Mouse (Mus musculus): ENCODE measurements around the gene Heatr6.

The Heatr6 gene

GRCm38 (mm10) chr11:83802166-83802565 lies 48.7 kb downstream of the Heatr6 start:
- DNase-seq (ENCODE audit: low spot score): no peak

- DNase-seq (ENCODE audit: low spot score): no peak
Measured at GRCm38 (mm10) chr11:83802581-83802980, 49.1 kb downstream of the Heatr6 start.

GRCm38 (mm10) chr11:83810441-83810840 lies 56.9 kb downstream of the Heatr6 start:
- no peak for DNase-seq (ENCODE audit: low spot score)

GRCm38 (mm10) chr11:83815191-83815590 lies 61.7 kb downstream of the Heatr6 start:
- DNase-seq (ENCODE audit: low spot score): no peak

GRCm38 (mm10) chr11:83815628-83816027 lies 62.1 kb downstream of the Heatr6 start:
- DNase-seq (ENCODE audit: low spot score): peak; percentile 46

GRCm38 (mm10) chr11:83817048-83817447 lies 63.6 kb downstream of the Heatr6 start:
- DNase-seq (ENCODE audit: low spot score): no peak

- DNase-seq (ENCODE audit: low spot score): no peak
Measured at GRCm38 (mm10) chr11:83817994-83818393, 64.5 kb downstream of the Heatr6 start.

GRCm38 (mm10) chr11:83818591-83819127 lies 65.2 kb downstream of the Heatr6 start:
- DNase-seq (ENCODE audit: low spot score): no peak

GRCm38 (mm10) chr11:83819806-83820483 lies 66.4 kb downstream of the Heatr6 start:
- DNase-seq (ENCODE audit: low spot score): no peak

GRCm38 (mm10) chr11:83826142-83826541 lies 72.6 kb downstream of the Heatr6 start:
- DNase-seq (ENCODE audit: low spot score): no peak

- no peak for DNase-seq (ENCODE audit: low spot score)
Measured at GRCm38 (mm10) chr11:83828553-83829142, 75.2 kb downstream of the Heatr6 start.

- DNase-seq (ENCODE audit: low spot score): peak; percentile 25
Measured at GRCm38 (mm10) chr11:83832389-83832788, 78.9 kb downstream of the Heatr6 start.

Data from ovary, postnatal 14 days (tissue).